Comparison of ENCODE assay signal across 8 mouse cellular contexts in genomic region chr8:87700321-87700720, GRCm38 (mm10).
DNase-seq lines count a peak whose midpoint lies in the region; ATAC-seq and TF ChIP-seq lines count a peak whose summit lies in the region.
"Had no signal": no experiment of that assay in that cellular context is flagged by ENCODE, and none has a peak within 500 bp of the region (broad histone marks: within the 10 kb centered on the region; RNA-seq: fewer than 3 reads in every experiment).

No protein-coding gene starts in this region.

- no peak overlapping the region for H3K27ac ChIP-seq in kidney, postnatal 0 days
- no peak overlapping the region for H3K27ac ChIP-seq in kidney, embryonic 15.5 days
- H3K27ac ChIP-seq in ES-E14 (ENCODE audit: insufficient read depth, low read depth, low read length, poor library complexity, severe bottlenecking): no peak overlapping the region
- H3K27ac ChIP-seq in midbrain, postnatal 0 days (ENCODE audit: low read depth, low read length): no peak overlapping the region

- DNase-seq in kidney, postnatal 0 days (ENCODE audit: low spot score): peak; percentile 60
- peak; percentile 73 for DNase-seq in ES-E14 (ENCODE audit: low read depth, low spot score)
- DNase-seq in c-Kit-positive CD71-positive TER-119-negative erythroid progenitor cells, embryonic 14.5 days (ENCODE audit: low read depth): peak; percentile 3
- peak; percentile 49 for DNase-seq in lung, postnatal 36 days
- DNase-seq in midbrain, postnatal 0 days (ENCODE audit: low spot score): no peak
- no peak for DNase-seq in gastrocnemius, postnatal 25 days

- no peaks in the 10 kb centered on the region for H3K27me3 ChIP-seq in kidney, postnatal 0 days (ENCODE audit: insufficient read depth, low read length)
- no peaks in the 10 kb centered on the region for H3K27me3 ChIP-seq in kidney, embryonic 15.5 days
- H3K27me3 ChIP-seq in midbrain, postnatal 0 days (ENCODE audit: insufficient read depth, low read length): no peaks in the 10 kb centered on the region

- H3K36me3 ChIP-seq in kidney, postnatal 0 days (ENCODE audit: insufficient read depth, low read length): no peaks in the 10 kb centered on the region
- H3K36me3 ChIP-seq in kidney, embryonic 15.5 days: no peaks in the 10 kb centered on the region
- no peaks in the 10 kb centered on the region for H3K36me3 ChIP-seq in ES-E14 (ENCODE audit: control insufficient read depth, insufficient read depth, low read length, poor library complexity, severe bottlenecking)
- no peaks in the 10 kb centered on the region for H3K36me3 ChIP-seq in midbrain, postnatal 0 days (ENCODE audit: insufficient read depth, low read length)

- 0 out of 2 replicates have a peak, but pooled peaks cover 3% of the 10 kb centered on the region for H3K4me1 ChIP-seq in kidney, postnatal 0 days (replicated peaks; ENCODE audit: insufficient read depth, low read length)
- peaks cover 26% of the 10 kb centered on the region for H3K4me1 ChIP-seq in kidney, embryonic 15.5 days
- H3K4me1 ChIP-seq in ES-E14 (ENCODE audit: control insufficient read depth in 2 of 2, insufficient read depth in 2 of 2, low read length in 2 of 2, poor library complexity in 1 of 2): peaks cover 0 to 16% of the 10 kb centered on the region in 2 experiments; a peak in 2 of 4 replicates
- peaks cover 19% of the 10 kb centered on the region for H3K4me1 ChIP-seq in midbrain, postnatal 0 days (ENCODE audit: insufficient read depth, low read length)

- no peak for TF ChIP-seq CTCF in kidney, postnatal 0 days (IDR thresholded peaks at IDR 0.05; ENCODE audit: low read depth)
- TF ChIP-seq CTCF in midbrain, postnatal 0 days (IDR thresholded peaks at IDR 0.05): no peak

- H3K9ac ChIP-seq in kidney, postnatal 0 days (ENCODE audit: low read depth, low read length): no peak overlapping the region
- no peak overlapping the region for H3K9ac ChIP-seq in kidney, embryonic 15.5 days
- no peak overlapping the region for H3K9ac ChIP-seq in ES-E14 (ENCODE audit: insufficient read depth, low read depth, low read length, poor library complexity, severe bottlenecking)
- no peak overlapping the region for H3K9ac ChIP-seq in midbrain, postnatal 0 days (replicated peaks; ENCODE audit: low read length, poor library complexity, severe bottlenecking)

- 56% methylated on average over 12 of the region's 12 CpGs for WGBS in kidney, postnatal 0 days
- 55% methylated on average over 12 of the region's 12 CpGs for WGBS in kidney, embryonic 15.5 days
- 74% methylated on average over 12 of the region's 12 CpGs for WGBS in midbrain, postnatal 0 days

- H3K9me3 ChIP-seq in kidney, postnatal 0 days (replicated peaks; ENCODE audit: low read length): no peaks in the 10 kb centered on the region
- H3K9me3 ChIP-seq in kidney, embryonic 15.5 days (replicated peaks): no peaks in the 10 kb centered on the region
- H3K9me3 ChIP-seq in ES-E14 (ENCODE audit: control insufficient read depth, insufficient read depth, low read depth, low read length): no peaks in the 10 kb centered on the region
- no peaks in the 10 kb centered on the region for H3K9me3 ChIP-seq in midbrain, postnatal 0 days (ENCODE audit: low read length)

- no peak overlapping the region for H3K4me3 ChIP-seq in kidney, postnatal 0 days (replicated peaks; ENCODE audit: low read depth, low read length)
- no peak overlapping the region for H3K4me3 ChIP-seq in kidney, embryonic 15.5 days (replicated peaks)
- no peak overlapping the region for H3K4me3 ChIP-seq in ES-E14 (ENCODE audit: insufficient read depth in 1 of 2, low read depth in 1 of 2, low read length in 2 of 2, poor library complexity in 1 of 2, severe bottlenecking in 1 of 2)
- no peak overlapping the region for H3K4me3 ChIP-seq in midbrain, postnatal 0 days (ENCODE audit: low read depth, low read length)

- H3K4me2 ChIP-seq in kidney, postnatal 0 days (ENCODE audit: low read length): no peak overlapping the region
- H3K4me2 ChIP-seq in kidney, embryonic 15.5 days: no peak overlapping the region
- H3K4me2 ChIP-seq in midbrain, postnatal 0 days (ENCODE audit: low read depth, low read length, poor library complexity, severe bottlenecking): no peak overlapping the region
- H3K4me2 ChIP-seq: midbrain, embryonic 11.5 days had no signal

- no peak for ATAC-seq in kidney, postnatal 0 days (replicated peaks; ENCODE audit: low FRiP score, low read depth)
- no peak for ATAC-seq in kidney, embryonic 15.5 days (replicated peaks; ENCODE audit: low FRiP score)
- ATAC-seq in midbrain, postnatal 0 days (ENCODE audit: low FRiP score): no peak

- in situ Hi-C loops in ES-E14 (cut with MboI; ENCODE audit: low sequenced_read_pairs in 2 of 2, unreplicated experiment in 2 of 2): no loop called here

TF ChIP-seq in ES-E14, 5 proteins besides CTCF, POLR2A, EP300 and RAD21:
- TF ChIP-seq ZC3H11A (IDR thresholded peaks at IDR 0.05; ENCODE audit: borderline replicate concordance, low read depth, low read length) (no peak), HCFC1 (IDR thresholded peaks at IDR 0.05; ENCODE audit: borderline replicate concordance, insufficient read depth, low read length) (no peak), CHD2 (IDR thresholded peaks at IDR 0.05; ENCODE audit: low read depth, low read length) (no peak), MAFK (IDR thresholded peaks at IDR 0.05; ENCODE audit: insufficient read depth, low read depth, low read length) (no peak), ZNF384 (IDR thresholded peaks at IDR 0.05; ENCODE audit: low read depth, low read length) (no peak)

Comparison
In these comparisons a context has a peak if more than half of its experiments do, and no peak if none do; other contexts are left out.
1. DNase-seq: peak in kidney, postnatal 0 days (single experiment), ES-E14 (single experiment), c-Kit-positive CD71-positive TER-119-negative erythroid progenitor cells, embryonic 14.5 days (single experiment) and lung, postnatal 36 days (single experiment); none in midbrain, postnatal 0 days (single experiment) and gastrocnemius, postnatal 25 days (single experiment).